Mouse (Mus musculus) brown adipose tissue, adult 24 weeks (tissue): ENCODE results near the gene Tcf3. TPM values are rescaled to one million over a fixed set of nuclear protein-coding genes. Genes with fewer than 3 reads are reported as not detected.
A peak's percentile ranks its signal among the peaks of the same experiment; 100 is the strongest.

Source experiments
- H3K27ac ChIP-seq: fragments of 200-500 bp; replicated peaks from 2 replicates; pipeline ENCODE4 v1.5.1; 2012; ENCODE audit warnings: low read depth, mild to moderate bottlenecking, low read length
- H3K4me1 ChIP-seq: fragments of 200-500 bp; 2 replicates; pipeline ENCODE4 v1.6.1; 2012; ENCODE audit warnings: low read length, mixed read lengths; ENCODE audit not compliant: control insufficient read depth, insufficient read depth, insufficient read length
- H3K4me3 ChIP-seq: fragments of 200-500 bp; 2 replicates; pipeline ENCODE4 v1.5.1; 2012; ENCODE audit warnings: low read depth, mild to moderate bottlenecking, low read length, moderate library complexity; ENCODE audit not compliant: insufficient read depth
- polyA plus RNA-seq: library from polyadenylated mRNA; stranded (reverse); fragments of >200 nt; gene quantifications from 2 replicates; pipeline ENCODE4 v1.2.4, GENCODE M21; 2012; ENCODE audit not compliant: missing spikeins, insufficient read depth, insufficient read length

Tcf3 gene
- polyA plus RNA-seq, 1 experiment, result 11.4 TPM

DNA sequence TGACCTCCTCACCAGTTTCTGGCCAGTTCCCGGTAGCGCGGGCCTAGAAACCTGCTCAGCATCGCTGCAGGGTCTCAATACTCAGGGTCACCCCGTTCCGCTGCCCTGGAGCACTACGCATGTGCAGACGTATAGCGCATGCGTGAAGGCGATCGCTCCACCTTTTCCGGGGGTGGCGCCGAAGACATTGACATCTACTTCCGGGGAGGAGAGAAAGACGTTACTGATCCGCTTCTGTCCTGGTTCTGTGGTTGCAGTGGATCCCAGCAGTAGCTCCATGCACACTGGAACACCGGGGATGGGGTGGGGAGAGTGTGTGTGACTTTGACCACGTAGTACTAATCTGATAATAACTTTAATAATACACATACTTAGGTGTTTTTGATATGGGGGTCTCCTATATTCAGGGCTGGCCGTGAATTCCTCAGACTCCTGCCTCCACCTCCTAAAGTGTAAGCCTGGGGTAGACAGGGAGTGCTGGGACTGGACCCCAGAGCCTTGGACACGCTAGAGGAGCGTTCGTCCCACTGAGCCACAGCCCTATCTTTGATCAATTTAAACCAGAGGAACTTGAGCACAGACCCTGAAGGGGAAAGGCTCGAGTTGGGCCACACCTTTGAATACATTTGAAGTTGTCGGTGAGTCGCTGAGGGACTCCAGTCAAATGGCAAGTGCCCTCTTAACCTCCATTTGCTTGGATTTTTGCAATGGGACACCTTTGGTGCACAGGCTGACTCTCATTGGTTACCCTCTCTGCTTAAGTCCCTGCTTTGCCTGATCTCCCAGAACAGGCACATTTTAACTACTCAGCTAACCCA is 26.6 kb downstream of the Tcf3 start, which contains the start of gene Uqcr11:
TSS of gene Uqcr11 (minus strand) at position 147 of the 818 bp plus-strand sequence.
- Histone ChIP-seq H3K4me1 (peaks cover 6% of the 10 kb centered on the region), H3K27ac (peak within 1 kb of the TSS; percentile 83), H3K4me3 (peak within 1 kb of the TSS; percentile 78)

DNA sequence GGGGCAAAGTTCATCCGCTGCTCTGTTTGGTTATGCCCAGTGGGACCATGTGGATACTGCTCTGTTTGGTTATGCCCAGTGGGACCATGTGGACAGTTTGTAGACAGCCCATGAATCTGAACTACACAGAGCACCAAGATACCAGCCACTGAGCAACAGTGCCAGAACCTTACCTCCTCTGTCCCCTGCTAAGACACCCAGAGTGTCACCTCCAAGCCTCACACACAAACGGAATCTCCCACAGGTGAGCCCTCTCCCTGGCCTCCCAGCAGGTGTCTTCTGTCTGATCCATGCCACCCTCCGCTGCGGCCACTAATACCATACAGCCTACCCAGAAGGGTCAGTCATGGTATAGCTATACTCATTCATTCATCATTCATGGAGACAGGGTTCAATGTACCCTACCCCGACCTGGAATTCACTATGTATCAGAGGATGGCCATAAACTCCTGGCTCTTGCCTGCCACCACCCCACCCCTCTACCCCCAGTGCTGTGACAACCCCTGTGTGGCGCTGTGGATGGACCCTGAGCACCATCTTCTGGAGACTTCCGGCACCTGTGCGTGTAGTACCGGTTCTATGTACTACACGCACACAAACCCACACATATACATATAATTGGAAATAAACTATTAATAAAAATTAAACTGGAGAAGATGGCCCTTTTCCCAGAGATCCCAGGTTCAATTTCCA is 27.8 kb downstream of the Tcf3 start:
- peak overlapping the region; percentile 78 for H3K4me3 ChIP-seq
- peaks cover 6% of the 10 kb centered on the region for H3K4me1 ChIP-seq
- H3K27ac ChIP-seq, result peak overlapping the region; percentile 83

DNA sequence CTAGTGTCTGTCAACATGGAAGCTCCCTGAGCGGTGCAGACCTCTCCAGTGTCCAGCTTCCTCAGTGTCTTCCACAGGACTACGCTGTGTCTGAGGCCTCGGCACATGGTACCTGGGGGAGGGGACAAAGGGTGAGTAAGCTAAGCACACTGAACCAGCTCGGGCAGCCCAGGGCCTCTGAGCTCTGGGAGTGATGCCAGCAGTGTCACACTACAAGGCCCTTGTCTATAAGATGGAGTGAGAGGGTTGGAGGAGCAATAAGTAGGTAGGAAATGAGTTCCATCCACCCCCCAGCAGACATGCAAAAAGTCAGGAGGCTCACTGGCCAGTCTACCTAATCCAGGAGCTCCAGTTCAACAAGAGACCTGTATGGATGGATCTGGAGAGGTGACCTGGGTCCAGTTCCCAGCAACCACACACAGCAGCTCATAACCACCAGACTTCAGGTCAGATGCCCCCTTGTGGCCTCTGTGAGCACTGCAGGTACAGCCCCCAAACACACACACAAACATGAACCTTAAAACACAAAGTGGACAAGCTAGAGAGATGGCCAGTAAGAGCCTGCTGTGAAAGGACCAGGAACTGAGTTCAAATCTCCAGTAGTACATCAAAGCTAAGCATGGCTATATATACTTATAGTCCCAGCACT is 30.3 kb downstream of the Tcf3 start:
- H3K4me1 ChIP-seq, result peaks cover 9% of the 10 kb centered on the region
- no peak overlapping the region for H3K27ac ChIP-seq

DNA sequence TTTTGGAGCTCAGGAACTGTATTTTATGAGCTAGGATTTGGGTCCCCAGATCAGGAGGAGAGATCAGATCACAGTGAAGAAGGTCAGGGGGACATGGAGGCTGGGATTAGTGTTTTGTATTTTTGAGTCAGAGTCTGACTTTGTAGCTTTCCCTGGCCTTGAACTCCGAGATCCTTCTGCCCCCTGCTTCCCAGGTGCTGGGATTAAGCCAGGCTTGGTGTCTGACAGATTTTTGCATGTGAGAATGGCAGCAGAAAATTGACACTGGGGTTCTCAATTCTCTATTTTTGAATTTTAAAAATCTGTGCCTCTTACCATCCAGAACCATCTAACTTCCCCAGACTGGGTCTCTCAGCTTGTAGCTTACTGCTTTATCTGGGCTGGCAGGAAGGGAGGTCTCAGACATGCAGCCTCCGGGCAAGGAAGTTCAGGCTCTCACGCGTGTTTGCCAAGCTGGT is 32.7 kb downstream of the Tcf3 start:
- H3K4me1 ChIP-seq, result peaks cover 17% of the 10 kb centered on the region
- peak overlapping the region; percentile 60; the same call in 1 of the 2 replicates for H3K4me3 ChIP-seq
- peak overlapping the region; percentile 54; the same call in 1 of the 2 replicates for H3K27ac ChIP-seq

More for the DNA sequence above, 30.3 kb downstream of the Tcf3 start:
- H3K4me3 ChIP-seq, result no peak overlapping the region

DNA sequence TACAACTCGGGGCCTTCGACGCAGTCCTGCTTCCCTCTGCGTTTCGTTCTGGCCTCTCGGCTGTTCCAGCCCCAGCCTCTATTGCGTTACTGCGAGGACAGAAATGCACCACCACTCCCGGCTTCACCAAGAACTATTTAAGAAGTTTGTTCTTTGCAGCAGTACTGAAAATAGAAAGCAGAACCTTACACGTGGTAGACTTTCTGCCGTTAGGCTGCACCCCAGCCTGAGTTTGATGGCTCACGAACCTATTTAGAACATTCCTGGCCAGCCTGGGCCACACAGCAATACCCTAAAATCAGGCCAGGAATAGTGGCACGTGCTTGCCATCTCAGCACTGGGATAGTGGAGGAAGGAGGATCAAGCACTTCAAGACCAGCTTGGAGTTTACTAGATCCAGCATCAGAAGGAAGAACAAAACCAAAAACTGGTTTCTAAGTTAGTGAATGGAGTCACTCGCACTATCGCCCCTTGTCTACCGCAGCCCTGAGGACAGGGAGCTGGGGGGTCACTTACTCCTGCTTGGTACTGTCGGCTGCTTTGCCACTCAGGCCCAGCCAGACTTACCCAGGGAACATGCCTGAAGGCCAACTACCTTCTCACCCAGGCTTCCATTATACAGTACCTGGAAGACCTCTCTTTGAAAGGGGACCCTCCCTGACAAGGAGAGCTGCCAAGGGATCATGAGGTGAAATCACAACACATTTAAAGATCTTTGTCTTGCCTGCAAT is 33.3 kb downstream of the Tcf3 start:
- H3K27ac ChIP-seq, result peak overlapping the region; percentile 54
- peak overlapping the region; percentile 60 for H3K4me3 ChIP-seq
- peaks cover 15% of the 10 kb centered on the region; the same call in 1 of the 2 replicates for H3K4me1 ChIP-seq

DNA sequence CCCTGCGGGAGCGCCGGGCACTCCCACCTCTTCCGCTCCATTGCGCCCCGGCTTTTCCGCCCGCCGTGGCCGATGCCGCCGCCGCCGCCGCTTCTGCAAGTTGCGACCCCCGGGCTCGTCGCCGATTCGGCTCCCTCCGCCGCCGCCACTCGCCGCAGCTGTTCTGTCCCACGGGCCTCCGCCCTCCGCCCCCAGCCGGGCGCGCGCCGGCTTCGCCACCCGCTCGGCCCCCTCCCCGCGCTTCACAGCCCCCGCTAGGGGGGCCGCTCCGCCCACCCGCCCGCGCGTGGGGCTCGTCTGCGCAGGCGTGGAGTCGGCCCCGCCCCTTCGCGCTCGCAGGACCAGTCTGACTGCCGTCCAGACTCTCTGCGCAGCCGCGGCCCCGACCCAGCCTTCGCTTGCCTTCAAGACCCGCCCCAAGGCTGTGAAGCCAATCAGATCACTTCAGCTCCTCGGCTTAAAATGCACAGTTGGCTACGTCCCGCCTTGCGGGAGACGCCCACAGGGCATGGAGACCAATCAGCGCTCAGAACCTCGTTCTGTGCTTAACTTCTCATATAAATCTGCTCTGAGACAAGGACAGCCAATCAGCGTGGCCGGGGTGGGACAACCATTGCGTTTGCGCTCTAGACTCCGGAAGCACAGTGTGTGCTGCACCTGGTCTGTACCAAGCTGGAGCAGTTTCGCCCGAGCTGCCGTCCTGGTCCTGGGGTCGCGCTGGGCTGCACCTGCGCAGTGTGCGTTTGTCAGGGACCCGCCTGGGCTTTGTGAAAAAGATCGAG is 34.1 kb downstream of the Tcf3 start, which contains the start of gene Mbd3:
TSS of gene Mbd3 (minus strand) at position 360 of the 782 bp plus-strand sequence.
- Histone ChIP-seq H3K27ac (peak within 1 kb of the TSS; percentile 94), H3K4me3 (peak within 1 kb of the TSS; percentile 86), H3K4me1 (peaks cover 11% of the 10 kb centered on the region; the same call in 1 of the 2 replicates)

DNA sequence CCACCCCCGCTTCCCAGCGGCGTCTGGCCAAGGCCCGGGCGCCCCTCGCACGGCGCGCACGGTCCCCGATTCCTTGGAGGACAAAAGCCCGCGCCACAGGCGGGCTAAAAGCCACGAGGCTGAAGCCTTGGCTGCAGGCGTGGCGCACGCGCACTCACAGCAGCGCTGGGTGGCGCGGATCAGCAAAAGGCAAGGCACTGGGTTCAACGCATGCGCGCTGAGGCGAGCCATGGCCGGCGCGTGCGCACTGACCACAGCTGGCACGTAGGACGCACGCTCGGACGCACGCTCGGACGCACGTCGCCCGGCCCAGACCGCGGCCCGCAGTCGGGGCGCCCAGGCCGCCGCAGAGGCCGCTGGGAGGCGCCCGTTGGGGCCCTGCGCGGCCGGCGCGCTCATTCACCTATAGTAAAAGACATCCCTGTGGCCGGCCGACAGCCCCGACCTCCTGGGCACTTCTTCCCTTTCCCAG is 34.7 kb downstream of the Tcf3 start:
- Histone ChIP-seq H3K4me1 (peaks cover 11% of the 10 kb centered on the region; the same call in 1 of the 2 replicates), H3K27ac (peak overlapping the region; percentile 94), H3K4me3 (peak overlapping the region; percentile 86)

DNA sequence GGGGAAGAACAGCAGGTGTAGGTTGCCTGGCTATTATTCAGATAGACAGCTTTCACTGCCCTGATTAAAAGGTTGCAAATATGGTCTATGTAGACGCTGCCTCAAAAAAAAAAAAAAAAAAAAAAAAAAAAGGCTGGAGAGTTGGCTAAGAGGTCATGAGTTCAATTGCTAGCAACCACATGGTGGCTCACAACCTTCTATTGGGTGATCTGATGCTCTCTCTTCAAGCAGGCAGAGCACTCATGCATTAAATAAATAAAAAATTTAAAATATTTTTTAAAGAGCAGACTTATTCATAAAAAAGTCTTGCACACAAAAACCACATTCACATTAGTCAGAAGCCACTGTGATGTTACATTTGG is 35.3 kb downstream of the Tcf3 start:
- peaks cover 11% of the 10 kb centered on the region; the same call in 1 of the 2 replicates for H3K4me1 ChIP-seq
- H3K4me3 ChIP-seq, result peak overlapping the region; percentile 55
- H3K27ac ChIP-seq, result no peak overlapping the region; the same call in 1 of the 2 replicates

DNA sequence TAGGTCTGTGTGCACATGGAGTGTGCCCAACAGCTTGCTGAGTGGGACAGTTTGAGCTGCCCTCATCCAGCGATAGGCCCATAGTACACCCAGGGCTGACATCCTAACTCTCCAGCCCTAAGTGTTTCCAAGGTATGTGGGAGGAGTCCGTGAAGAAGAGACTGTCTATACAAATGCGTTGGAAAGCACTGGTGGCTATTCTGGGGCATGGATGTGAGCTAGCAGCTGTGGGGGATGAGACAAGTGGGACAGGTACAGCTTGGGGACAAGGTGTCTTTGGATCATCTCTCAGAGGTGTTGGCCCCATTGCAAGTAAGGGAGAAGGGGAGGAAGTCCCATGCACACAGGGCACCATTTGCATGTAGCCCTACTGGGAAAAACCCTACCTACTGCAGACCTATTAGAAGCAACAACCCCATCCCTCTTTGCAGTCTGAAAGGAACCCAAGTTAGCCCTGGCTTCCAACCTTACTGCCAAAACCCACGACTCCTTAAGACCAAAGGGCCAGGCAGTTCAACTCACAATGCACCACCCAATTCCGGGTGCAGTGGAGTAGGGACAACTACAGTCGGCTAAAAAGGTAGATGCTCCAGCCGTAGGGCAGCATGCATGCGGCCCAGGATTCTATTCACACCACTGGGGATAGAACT is 35.8 kb downstream of the Tcf3 start:
- Histone ChIP-seq H3K27ac (no peak overlapping the region), H3K4me1 (peaks cover 11% of the 10 kb centered on the region; the same call in 1 of the 2 replicates), H3K4me3 (no peak overlapping the region)

DNA sequence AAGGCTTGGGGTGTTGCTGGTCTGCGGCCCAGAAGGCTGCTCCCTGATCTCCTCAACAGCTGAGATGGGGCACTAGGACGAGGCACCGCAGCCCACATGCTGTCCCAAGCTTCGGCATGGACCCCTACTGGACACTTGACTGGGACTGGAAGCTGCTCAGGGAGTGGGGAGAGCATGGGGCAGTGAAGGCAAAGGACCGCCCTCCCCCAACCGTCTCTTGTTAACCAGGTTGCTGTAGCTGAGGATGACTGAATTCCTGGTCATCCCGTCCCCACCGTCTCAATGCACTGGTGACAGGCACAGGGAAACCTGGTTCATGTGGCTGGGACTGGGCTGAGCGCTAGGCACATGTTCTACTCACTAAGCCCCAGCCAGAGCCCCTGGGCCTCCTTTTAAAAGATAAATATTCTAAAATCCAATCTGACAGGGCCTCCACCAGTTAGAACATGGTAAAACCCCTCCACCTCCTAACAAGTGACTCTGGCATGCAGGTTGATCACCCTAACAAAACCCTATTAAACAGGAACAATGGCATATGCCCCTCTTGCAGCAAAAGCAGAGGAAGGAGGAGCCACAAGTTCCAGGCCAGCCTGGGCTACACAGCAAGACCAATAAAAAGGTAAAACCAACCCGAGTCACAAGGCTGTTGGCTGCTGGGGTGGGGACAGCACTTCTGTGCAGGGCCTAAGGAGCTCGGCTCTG is 36.5 kb downstream of the Tcf3 start:
- Histone ChIP-seq H3K27ac (no peak overlapping the region), H3K4me1 (peaks cover 11% of the 10 kb centered on the region; the same call in 1 of the 2 replicates), H3K4me3 (no peak overlapping the region)

DNA sequence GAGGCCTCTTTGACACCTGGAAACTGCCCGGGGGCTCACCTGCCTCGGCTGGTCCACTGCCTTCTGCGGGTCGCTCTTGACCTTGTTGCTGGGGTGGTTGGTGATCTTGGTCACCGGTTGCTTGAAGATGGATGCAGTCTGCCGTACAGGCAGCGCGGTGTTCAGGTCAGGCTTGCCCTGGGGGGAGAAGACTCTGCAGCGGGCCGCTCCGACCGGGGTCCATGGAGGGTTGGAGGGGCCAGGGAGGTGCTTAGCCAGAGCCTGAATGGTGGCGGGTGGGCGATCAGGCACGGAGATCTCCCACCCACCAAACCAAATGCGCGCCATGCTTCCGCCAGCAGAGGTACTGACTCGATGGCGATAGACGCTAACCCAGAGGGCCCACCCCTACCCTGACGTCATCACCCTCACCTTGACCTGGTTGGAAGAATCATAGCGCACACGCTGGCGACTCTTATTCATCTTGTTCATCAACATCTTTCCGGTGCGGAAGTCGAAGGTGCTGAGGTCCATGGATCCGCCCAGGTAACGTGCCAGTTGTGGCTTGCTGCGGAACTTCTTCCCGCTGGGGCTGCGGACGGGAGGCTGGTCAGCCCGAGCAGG is 38.3 kb downstream of the Tcf3 start:
- H3K4me3 ChIP-seq, result no peak overlapping the region
- H3K27ac ChIP-seq, result no peak overlapping the region
- H3K4me1 ChIP-seq, result peaks cover 9% of the 10 kb centered on the region; the same call in 1 of the 2 replicates

DNA sequence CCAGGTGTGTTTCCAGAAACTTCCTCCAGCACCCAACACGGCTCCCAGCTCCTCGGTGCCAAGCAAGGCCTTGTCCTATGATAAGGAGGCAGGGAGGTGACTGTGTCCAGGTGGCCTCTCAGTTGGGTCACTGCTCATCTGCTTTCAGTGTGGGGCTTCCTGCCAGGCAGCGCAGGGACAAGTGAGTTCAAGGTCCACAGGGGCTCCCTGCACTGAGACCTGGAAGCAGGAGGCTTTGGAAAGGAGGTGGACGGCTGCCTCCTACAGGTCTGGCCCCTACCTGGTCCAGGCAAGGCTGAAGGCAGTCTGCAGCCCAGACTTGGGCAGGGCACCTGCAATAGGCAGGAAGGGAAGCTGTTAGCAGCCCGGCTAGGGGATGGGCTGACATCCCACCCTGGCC is 40.8 kb downstream of the Tcf3 start:
- no peak overlapping the region for H3K4me3 ChIP-seq
- peaks cover 5% of the 10 kb centered on the region; the same call in 1 of the 2 replicates for H3K4me1 ChIP-seq
- H3K27ac ChIP-seq, result no peak overlapping the region
